Mouse (Mus musculus) embryonic fibroblast, embryonic 13.5 days (primary cell): ENCODE results near the gene Arl15. TPM values are rescaled to one million over a fixed set of nuclear protein-coding genes. Genes with fewer than 3 reads are reported as not detected.

Experiments used
- H3K27ac ChIP-seq: 2 replicates; pipeline ENCODE4 v1.5.1; 2012; ENCODE audit warnings: low read length, control low read depth, inconsistent platforms; ENCODE audit not compliant: insufficient read depth
- H3K4me1 ChIP-seq: 2 replicates; pipeline ENCODE4 v1.6.1; 2011; ENCODE audit warnings: low read length; ENCODE audit not compliant: control insufficient read depth, insufficient read depth
- H3K4me3 ChIP-seq: 2 replicates; pipeline ENCODE4 v1.5.1; 2011; ENCODE audit warnings: mild to moderate bottlenecking, control low read depth, low read length; ENCODE audit not compliant: insufficient read depth
- CTCF ChIP-seq: IDR thresholded peaks from 2 replicates; pipeline ENCODE4 v1.5.1; 2011; ENCODE audit warnings: mild to moderate bottlenecking, control low read depth, low read length, moderate library complexity, borderline replicate concordance; ENCODE audit not compliant: insufficient read depth
- POLR2A ChIP-seq: IDR thresholded peaks from 2 replicates; pipeline ENCODE4 v1.6.1; 2011; ENCODE audit warnings: low read depth, mild to moderate bottlenecking, control low read depth, low read length, moderate library complexity
- polyA plus RNA-seq: library from polyadenylated mRNA; stranded (reverse); fragments of >200 nt; gene quantifications from 2 replicates; pipeline ENCODE4 v1.2.4, GENCODE M21; 2011; ENCODE audit warnings: low read depth; ENCODE audit not compliant: missing spikeins, insufficient read length

Arl15 gene
- polyA plus RNA-seq, 1 experiment = 26.9 TPM

- TF ChIP-seq CTCF (no peak), POLR2A (no peak)
- Histone ChIP-seq H3K4me3 (no peak overlapping the region), H3K4me1 (no peaks in the 10 kb centered on the region), H3K27ac (no peak overlapping the region)
Observed at GRCm38 (mm10) chr13:113820176-113820575, 25.9 kb downstream of the Arl15 start.

- no peak for TF ChIP-seq POLR2A
- no peak for TF ChIP-seq CTCF
- Histone ChIP-seq H3K27ac (no peak overlapping the region), H3K4me3 (no peak overlapping the region), H3K4me1 (no peaks in the 10 kb centered on the region)
Observed at GRCm38 (mm10) chr13:113821891-113822290, 27.6 kb downstream of the Arl15 start.

GRCm38 (mm10) chr13:113824027-113824426, 29.7 kb downstream of the Arl15 start:
- Histone ChIP-seq H3K27ac (no peak overlapping the region), H3K4me1 (peaks cover 3% of the 10 kb centered on the region; the same call in 1 of the 2 replicates), H3K4me3 (no peak overlapping the region)
- TF ChIP-seq CTCF = no peak
- TF ChIP-seq POLR2A = no peak

- Histone ChIP-seq H3K4me3 (no peak overlapping the region), H3K27ac (no peak overlapping the region), H3K4me1 (peaks cover 3% of the 10 kb centered on the region; the same call in 1 of the 2 replicates)
- TF ChIP-seq CTCF (no peak), POLR2A (no peak)
Observed at GRCm38 (mm10) chr13:113828633-113829032, 34.3 kb downstream of the Arl15 start.

GRCm38 (mm10) chr13:113829079-113829478, 34.8 kb downstream of the Arl15 start:
- Histone ChIP-seq H3K4me3 (no peak overlapping the region), H3K4me1 (peaks cover 3% of the 10 kb centered on the region; the same call in 1 of the 2 replicates), H3K27ac (no peak overlapping the region)
- no peak for TF ChIP-seq CTCF
- TF ChIP-seq POLR2A = no peak

GRCm38 (mm10) chr13:113830805-113831204, 36.5 kb downstream of the Arl15 start:
- TF ChIP-seq CTCF = no peak
- TF ChIP-seq POLR2A = no peak
- Histone ChIP-seq H3K4me3 (no peak overlapping the region), H3K27ac (no peak overlapping the region), H3K4me1 (peaks cover 3% of the 10 kb centered on the region; the same call in 1 of the 2 replicates)

- TF ChIP-seq CTCF (no peak), POLR2A (no peak)
- Histone ChIP-seq H3K4me3 (no peak overlapping the region), H3K4me1 (peaks cover 3% of the 10 kb centered on the region; the same call in 1 of the 2 replicates), H3K27ac (no peak overlapping the region)
Observed at GRCm38 (mm10) chr13:113832947-113833346, 38.6 kb downstream of the Arl15 start.

- TF ChIP-seq CTCF (no peak), POLR2A (no peak)
- Histone ChIP-seq H3K4me3 (no peak overlapping the region), H3K27ac (no peak overlapping the region), H3K4me1 (peaks cover 2% of the 10 kb centered on the region; the same call in 1 of the 2 replicates)
Observed at GRCm38 (mm10) chr13:113835921-113836320, 41.6 kb downstream of the Arl15 start.

- Histone ChIP-seq H3K27ac (no peak overlapping the region), H3K4me1 (peaks cover 2% of the 10 kb centered on the region; the same call in 1 of the 2 replicates), H3K4me3 (no peak overlapping the region)
- TF ChIP-seq CTCF (no peak), POLR2A (no peak)
Observed at GRCm38 (mm10) chr13:113838601-113839576, 44.6 kb downstream of the Arl15 start.

GRCm38 (mm10) chr13:113840421-113840820, 46.1 kb downstream of the Arl15 start:
- H3K4me1 ChIP-seq = peaks cover 2% of the 10 kb centered on the region; the same call in 1 of the 2 replicates
- no peak overlapping the region for H3K27ac ChIP-seq
- TF ChIP-seq POLR2A (no peak), CTCF (no peak)
- H3K4me3 ChIP-seq = no peak overlapping the region
